Mouse (Mus musculus) urinary bladder, postnatal 14 days (tissue): ENCODE results near the gene Slitrk5.
"Not testable (repeated sequence)": the region's sequence is repeated elsewhere in the genome, so short reads cannot be mapped to it uniquely, and the experiment has no call there.

ENCODE experiments used
- DNase-seq: peaks from one replicate; pipeline ENCODE4 v3.0.0; 2021; ENCODE audit warnings: low spot score

The Slitrk5 gene

GRCm38 (mm10) chr14:111674664-111675147 is at the start of gene Slitrk5:
Gene Slitrk5 (plus strand): TSS chr14:111675097.
- peak; percentile 80 for DNase-seq

GRCm38 (mm10) chr14:111672942-111673341 is 2.0 kb upstream of the Slitrk5 start:
- no peak for DNase-seq

GRCm38 (mm10) chr14:111675211-111676165 is 591 bp downstream of the Slitrk5 start:
- DNase-seq: no peak

DNA sequence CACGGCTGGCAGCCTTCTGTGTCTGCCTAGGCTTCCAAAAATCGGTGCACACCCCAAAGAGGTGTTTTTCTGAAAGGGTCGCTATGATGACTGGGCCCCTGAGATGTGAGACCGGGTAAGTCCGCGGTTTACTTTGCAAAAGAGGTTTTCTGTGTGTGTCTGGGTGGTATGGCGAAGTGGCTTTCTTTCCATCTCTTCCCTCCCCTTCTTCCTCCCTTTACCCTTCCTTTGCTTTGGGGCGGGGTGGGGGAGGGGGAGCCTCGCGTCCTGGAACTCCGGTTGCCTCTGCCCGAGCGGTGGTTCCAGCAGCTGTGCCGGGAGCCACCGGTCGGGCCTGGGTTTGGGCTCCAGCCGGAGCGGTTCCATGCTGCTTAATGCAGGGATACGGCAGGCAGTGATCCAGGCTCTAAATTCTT is 1.3 kb downstream of the Slitrk5 start:
- DNase-seq: no peak

GRCm38 (mm10) chr14:111676851-111677291 is 2.0 kb downstream of the Slitrk5 start:
- no peak for DNase-seq

DNA sequence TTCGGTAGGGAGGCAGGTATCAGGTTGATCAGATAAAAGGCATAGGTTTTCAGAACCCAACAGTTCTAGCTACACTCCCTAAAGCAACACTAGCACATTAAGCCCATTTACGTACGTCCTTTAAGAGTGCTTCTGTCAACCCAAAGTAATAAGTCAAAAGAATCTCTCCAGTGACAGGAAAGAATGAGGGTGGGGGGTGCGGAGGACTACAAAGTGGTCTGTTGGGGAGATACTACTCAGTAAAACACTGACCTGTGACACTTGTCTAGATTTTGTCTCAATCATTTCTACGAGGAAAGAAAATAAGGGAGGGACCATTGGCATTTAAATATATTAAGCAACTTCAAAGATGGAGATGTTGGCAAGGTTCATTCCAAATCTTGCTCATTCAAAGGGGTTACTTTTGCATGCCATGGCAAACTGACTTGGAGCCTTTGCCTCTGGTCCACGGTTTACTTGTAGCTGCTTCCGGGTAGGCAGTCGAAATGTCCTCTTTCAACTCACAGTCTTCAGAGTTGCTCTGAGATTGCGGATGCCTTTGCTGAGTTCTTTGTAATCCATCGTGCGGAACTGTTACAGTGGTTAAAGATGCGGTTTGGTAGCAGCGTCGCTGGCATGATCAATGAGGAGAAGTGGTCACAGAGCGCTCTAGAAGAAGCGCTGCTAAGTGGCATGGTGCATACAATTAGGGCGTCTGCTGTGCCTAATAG is 2.6 kb downstream of the Slitrk5 start:
- DNase-seq: no peak

DNA sequence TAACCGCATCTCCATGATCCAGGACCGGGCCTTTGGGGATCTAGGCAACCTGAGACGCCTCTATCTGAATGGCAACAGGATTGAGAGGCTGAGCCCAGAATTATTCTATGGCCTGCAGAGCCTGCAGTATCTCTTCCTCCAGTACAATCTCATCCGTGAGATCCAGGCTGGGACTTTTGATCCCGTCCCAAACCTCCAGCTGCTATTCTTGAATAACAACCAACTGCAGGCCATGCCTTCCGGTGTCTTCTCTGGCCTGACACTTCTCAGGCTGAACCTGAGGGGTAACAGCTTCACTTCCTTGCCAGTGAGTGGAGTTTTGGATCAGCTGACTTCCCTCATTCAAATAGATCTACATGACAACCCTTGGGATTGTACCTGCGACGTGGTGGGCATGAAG is 5.4 kb downstream of the Slitrk5 start:
- DNase-seq: no peak

GRCm38 (mm10) chr14:111681092-111681708 is 6.3 kb downstream of the Slitrk5 start:
- DNase-seq: no peak

- no peak for DNase-seq
Measured at GRCm38 (mm10) chr14:111681773-111682172, 6.9 kb downstream of the Slitrk5 start.

- no peak for DNase-seq
Measured at GRCm38 (mm10) chr14:111683543-111683942, 8.6 kb downstream of the Slitrk5 start.

DNA sequence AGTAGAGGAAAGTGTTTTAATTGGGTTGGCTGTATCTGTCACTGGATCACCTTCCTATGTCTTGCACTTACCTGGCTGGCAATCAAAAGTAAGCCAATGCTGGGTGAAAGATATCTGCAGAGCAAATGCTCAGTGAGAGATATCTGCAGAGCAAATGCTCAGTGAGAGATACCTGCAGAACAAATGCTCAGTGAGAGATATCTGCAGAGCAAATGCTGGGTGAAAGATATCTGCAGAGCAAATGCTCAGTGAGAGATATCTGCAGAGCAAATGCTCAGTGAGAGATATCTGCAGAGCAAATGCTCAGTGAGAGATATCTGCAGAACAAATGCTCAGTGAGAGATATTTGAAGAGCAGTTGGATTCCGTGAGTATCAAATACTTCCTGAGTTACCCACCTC is 15.2 kb downstream of the Slitrk5 start:
- DNase-seq: not testable (repeated sequence)

- DNase-seq: no peak
Measured at GRCm38 (mm10) chr14:111729833-111730232, 54.9 kb downstream of the Slitrk5 start.
